Mouse (Mus musculus) spleen, adult 2 months (tissue): Measurements from ENCODE around the gene Flywch2.

Experiments
- CTCF ChIP-seq: fragments of 200-500 bp; IDR thresholded peaks from 2 replicates; pipeline ENCODE4 v1.5.1; 2011; ENCODE audit warnings: mild to moderate bottlenecking, inconsistent platforms; ENCODE audit not compliant: insufficient read depth, insufficient read length, insufficient replicate concordance; ENCODE audit errors: extremely low read depth
- POLR2A ChIP-seq: fragments of 200-500 bp; IDR thresholded peaks from 2 replicates; pipeline ENCODE4 v1.6.1; 2011; ENCODE audit warnings: low read depth, low read length, inconsistent platforms

GRCm38 (mm10) chr17:23745301-23746251 is 40.3 kb downstream of the Flywch2 start, which contains the start of gene Kremen2:
- TF ChIP-seq POLR2A, result no peak
- no peak for TF ChIP-seq CTCF
